Mouse (Mus musculus): ENCODE results near the gene Rab17.

The Rab17 gene

GRCm38 (mm10) chr1:90969347-90969784, at the start of gene Rab17:
Rab17 (minus strand) TSS chr1:90969661.
- DNase-seq (ENCODE audit: low spot score): peak; percentile 76

DNA sequence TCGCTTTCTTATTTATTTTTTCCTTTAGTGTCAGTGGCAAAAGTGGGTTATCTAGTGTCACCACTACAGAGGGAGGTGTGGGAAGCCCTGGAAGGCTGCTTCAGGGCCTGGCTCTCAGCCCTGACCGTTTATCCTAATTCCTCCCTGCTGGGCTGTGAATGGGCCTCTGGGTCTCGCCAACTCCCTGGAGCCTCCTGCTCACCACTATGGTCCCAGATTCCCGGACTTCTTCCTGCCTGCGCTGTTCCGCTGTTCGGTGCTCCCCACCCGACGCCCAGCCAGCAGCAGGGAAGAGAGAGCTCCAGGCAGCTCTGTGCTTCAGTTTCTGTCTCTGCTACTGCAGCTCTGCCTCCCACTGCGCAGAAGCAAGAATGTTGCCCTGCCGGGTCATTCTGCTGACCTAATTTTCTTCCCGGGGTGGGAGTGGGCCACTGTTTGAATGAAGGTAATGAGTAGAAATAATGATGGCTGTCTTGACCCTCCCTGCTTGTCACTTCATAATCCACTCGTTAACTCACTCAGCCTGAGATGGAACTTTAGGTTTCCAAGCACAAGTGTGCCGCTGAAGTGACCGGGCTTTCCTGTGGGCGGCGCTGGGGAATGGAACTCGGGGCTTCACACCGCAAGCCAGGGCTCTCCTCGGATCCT, 47.8 kb upstream of the Rab17 start:
- peak; percentile 29 for DNase-seq (ENCODE audit: low spot score)

- no peak for DNase-seq (ENCODE audit: low spot score)
Measured at GRCm38 (mm10) chr1:91015571-91015970, 46.1 kb upstream of the Rab17 start.

- DNase-seq (ENCODE audit: low spot score): no peak
Measured at GRCm38 (mm10) chr1:91013803-91014202, 44.3 kb upstream of the Rab17 start.

GRCm38 (mm10) chr1:91011336-91011735, 41.9 kb upstream of the Rab17 start:
- no peak for DNase-seq (ENCODE audit: low spot score)

DNA sequence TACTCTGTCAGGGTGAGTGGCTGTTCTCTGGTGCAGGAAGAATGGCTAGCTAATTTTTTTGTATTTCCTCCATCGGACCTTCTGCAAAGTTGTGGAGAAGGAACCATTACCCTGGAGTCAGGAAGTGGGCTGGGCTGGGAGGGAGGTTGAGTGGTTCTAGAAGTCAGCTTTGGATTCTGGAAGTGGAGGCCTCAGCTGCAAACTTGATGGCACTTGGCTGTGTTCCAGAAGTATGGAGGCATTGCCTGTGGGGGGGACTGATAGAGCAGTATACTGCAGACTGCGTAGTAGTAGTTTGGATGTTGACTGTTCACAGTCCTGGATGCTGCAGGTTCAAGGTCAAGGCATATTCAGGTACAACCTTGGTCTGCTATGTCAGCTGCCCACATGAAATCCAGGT, 41.3 kb upstream of the Rab17 start:
- no peak for DNase-seq (ENCODE audit: low spot score)

DNA sequence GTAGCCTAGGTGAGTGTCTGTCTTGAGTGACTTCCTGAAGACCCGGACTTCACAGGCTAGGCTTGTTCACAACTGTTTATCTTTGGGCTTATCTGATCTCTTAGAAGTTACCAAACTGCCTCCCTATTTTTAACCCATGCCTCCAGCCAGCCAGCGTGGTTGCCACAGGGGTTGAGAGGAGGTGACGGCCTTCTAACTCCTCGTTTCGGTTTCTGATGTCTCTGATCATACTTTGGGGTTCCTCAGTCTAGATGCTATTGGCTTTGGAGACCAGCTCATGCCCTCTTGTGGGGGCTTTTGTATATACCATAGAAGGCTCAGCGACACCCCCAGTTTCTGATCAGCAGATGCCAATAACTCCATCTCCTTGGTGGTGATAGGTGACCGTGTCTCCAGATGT, 40.8 kb upstream of the Rab17 start:
- no peak for DNase-seq (ENCODE audit: low spot score)

GRCm38 (mm10) chr1:91009266-91009665, 39.8 kb upstream of the Rab17 start:
- no peak for DNase-seq (ENCODE audit: low spot score)

GRCm38 (mm10) chr1:91008746-91009145, 39.3 kb upstream of the Rab17 start:
- no peak for DNase-seq (ENCODE audit: low spot score)

GRCm38 (mm10) chr1:91008147-91008682, 38.8 kb upstream of the Rab17 start:
- no peak for DNase-seq (ENCODE audit: low spot score)

DNA sequence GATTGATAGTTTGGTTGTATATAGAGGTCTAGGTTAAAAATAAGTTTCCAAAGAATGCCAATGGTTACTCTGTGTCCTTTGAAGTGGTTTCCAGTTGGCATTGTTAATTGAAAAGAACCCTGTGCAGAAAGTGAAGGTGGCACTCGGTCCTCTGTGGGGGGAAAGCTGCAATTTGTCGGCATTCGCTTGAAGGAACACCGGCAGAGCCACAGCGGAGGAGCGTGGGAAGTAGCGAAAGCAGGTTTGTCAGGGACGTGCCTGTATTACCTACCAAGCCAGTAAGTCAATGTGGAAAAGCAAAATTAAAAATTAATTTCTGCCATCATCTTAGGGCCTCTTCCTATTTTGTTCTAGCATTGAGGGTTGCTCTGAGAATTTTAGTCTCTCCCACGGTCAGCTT, 37.2 kb upstream of the Rab17 start:
- no peak for DNase-seq (ENCODE audit: low spot score)

- DNase-seq (ENCODE audit: low spot score): no peak
Measured at GRCm38 (mm10) chr1:91006037-91006436, 36.6 kb upstream of the Rab17 start.

DNA sequence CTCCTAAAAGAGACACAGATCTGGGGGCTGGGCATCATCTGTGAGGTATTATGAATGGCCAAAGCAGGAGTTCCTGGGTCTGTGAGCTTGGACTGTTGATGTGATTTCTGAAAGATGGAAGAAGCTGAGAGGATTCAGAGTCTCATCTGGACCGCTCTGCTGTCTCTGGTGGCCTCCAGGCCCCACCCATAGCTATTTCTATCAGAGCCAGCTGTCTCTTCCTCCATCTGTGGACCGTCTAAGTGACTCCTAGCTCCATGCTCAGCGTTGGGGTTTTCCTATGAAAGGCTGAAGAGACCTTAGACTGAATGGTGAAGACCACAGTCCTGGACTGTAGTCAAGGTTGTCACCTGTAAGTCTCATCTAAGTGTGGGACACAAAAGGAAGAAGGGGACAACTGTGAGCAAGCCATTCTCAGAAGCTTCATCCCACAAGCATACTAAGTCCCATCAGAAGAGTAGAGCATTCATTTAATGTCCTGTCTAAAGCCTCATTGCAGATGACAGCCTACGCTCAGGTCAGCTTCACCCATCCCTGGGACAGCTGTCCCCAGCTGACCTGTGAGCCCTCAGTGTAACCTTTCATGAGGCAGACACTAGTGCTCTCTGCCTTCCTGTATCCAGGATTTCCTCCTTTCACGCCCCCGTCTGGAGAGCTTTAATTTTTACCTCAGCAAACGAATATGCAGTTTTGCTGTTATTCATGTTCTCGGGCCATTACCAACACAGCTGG, 34.2 kb upstream of the Rab17 start:
- DNase-seq (ENCODE audit: low spot score): no peak

DNA sequence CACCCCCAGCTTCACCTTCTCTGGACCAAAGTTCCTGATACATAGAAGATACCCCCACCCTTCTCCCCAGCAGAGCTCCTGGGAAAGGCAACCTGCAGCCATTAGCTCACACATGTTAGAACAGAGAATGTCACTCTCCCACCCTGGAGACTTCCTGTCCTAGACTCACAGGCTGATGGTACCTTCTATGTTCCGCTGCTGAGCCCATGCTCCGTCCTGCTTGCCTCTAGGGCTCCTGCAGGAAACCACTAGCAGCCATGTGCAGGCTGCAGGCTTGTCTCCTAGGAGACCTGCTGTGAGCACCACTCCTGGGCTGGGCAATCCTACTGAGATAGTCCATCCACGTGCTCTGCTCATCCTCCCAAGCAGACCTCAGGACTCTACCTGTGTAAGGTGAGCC, 33.2 kb upstream of the Rab17 start:
- DNase-seq (ENCODE audit: low spot score): no peak

DNA sequence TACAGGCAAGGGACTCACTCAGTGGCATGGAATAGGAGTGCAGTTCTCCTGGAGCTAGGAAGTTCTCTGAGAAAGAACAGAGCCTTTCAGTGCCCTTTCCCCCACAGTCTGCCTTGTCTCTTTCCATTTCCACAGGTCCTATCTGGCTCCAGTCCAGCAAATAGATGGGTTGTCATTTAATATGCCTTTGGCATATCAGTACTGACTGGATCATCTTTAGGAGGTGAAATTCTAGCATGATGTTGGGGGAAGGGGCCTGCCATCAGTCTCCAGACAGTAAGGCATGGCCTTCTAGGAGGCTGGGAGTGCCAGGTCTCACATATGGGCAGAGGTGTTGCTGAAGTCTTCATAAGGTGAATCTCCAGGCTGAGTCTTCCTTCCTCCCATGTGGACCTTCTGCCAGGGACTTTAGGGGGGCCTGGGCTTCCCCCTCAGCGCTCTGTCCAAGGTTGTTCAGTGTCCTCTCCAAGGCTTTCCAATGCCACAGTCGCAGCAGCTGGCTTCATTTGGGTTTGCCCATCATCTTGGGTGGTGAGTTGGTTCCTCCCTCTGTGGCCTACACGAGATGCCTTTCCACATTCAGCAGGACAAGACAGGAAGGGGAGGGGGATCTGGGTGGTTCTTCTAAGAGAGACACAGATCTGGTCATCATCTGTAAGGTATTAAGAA, 32.5 kb upstream of the Rab17 start:
- DNase-seq (ENCODE audit: low spot score): no peak

DNA sequence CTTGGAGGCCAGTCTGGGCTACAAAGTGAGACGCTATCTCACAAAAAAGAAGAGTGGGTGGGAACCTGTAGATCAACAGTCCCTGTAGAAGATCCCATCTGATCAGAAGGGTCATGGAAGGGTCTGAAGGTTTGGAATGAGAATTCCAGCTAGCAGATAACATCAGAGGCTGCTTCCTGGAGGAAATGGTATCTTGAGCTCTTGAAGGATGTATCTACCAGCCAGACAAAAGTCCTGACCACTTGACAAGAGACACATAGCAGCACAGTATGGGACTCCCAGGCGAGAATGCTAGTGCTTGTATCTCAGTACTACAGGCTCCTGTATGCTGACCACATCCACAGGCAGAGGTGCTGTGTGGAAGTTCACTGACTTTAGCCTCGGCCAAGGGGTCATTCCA, 31.6 kb upstream of the Rab17 start:
- no peak for DNase-seq (ENCODE audit: low spot score)

GRCm38 (mm10) chr1:90999911-91000601, 30.6 kb upstream of the Rab17 start:
- DNase-seq (ENCODE audit: low spot score): no peak

- peak; percentile 28 for DNase-seq (ENCODE audit: low spot score)
Measured at GRCm38 (mm10) chr1:90998891-90999611, 29.6 kb upstream of the Rab17 start.

DNA sequence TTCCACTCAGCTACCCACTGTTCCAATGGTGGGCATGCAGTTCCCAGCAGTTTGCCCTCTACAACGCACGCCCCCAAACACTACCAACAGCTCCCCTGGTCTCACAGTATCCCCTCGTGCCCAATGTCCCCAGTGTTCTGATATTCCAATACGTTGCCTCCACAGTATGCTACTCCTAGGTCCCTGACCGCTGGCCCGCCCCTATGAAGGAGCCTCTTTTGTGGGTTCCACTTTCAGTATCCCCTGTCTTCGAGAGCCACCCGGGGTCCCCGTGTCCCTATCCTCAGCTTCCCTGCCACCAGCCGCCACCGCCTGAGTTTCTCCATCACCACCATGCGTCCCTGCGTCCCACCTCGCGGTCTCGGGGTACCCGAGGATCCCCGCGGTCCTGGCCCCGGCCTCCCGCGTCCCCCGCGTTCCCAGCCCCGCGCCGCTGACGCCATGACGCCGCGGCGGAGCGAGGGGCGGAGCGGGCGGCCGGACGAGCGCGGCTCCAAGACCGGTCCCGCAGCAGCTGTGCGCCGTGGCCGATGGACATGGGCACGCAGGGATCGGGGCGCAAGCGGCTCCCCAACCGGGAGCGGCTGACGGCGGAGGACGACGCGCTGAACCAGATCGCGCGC, 28.9 kb upstream of the Rab17 start, which contains the start of gene Lrrfip1:
Lrrfip1 (plus strand) TSS at position 470 of the 623 bp plus-strand sequence.
- DNase-seq (ENCODE audit: low spot score): peak; percentile 56

GRCm38 (mm10) chr1:90997641-90998040, 28.2 kb upstream of the Rab17 start:
- no peak for DNase-seq (ENCODE audit: low spot score)

GRCm38 (mm10) chr1:90997136-90997535, 27.7 kb upstream of the Rab17 start:
- no peak for DNase-seq (ENCODE audit: low spot score)
